Comparison of ENCODE assay signal across 7 mouse cellular contexts in the genomic region with DNA sequence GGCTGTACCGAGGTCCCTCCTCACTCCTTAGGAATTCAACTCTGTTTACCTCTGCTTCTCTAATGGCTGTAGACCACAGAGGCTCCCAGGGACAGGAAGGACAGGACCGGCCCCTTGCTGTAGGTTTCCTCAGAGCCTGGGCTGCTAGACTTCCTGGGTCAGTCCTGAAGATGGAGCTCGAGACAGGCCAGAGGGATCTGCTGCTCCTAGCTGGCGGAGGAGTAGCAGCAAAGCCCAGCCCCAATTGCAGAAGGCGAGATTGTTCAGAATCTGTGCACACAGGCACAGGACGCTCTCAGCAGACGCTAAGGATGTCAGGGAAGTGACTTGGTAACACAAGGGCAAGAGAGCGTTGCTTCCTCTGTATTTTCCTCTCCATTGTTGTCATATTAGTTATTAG.
DNase-seq lines count a peak whose midpoint lies in the region; ATAC-seq lines count a peak whose summit lies in the region.

No protein-coding gene starts in this region.

- H3K27me3 ChIP-seq in embryonic facial prominence, embryonic 13.5 days, result peaks cover 5% of the 10 kb centered on the region; the same call in 1 of the 2 replicates
- H3K27me3 ChIP-seq in heart, embryonic 10.5 days (ENCODE audit: insufficient read depth, poor library complexity, severe bottlenecking), result no peaks in the 10 kb centered on the region
- H3K27me3 ChIP-seq in kidney, embryonic 14.5 days (ENCODE audit: control insufficient read depth, insufficient read depth, low read length), result no peaks in the 10 kb centered on the region
- no peaks in the 10 kb centered on the region for H3K27me3 ChIP-seq in limb, embryonic 15.5 days
- no peaks in the 10 kb centered on the region for H3K27me3 ChIP-seq in neural tube, embryonic 11.5 days (ENCODE audit: control insufficient read depth, insufficient read depth, low read length)

- no peak overlapping the region for H3K27ac ChIP-seq in embryonic facial prominence, embryonic 13.5 days
- peak overlapping the region; percentile 85 for H3K27ac ChIP-seq in heart, embryonic 10.5 days
- peak overlapping the region; percentile 39; the same call in 1 of the 2 replicates for H3K27ac ChIP-seq in kidney, embryonic 14.5 days (ENCODE audit: low read depth, low read length)
- peak overlapping the region; percentile 13; the same call in 1 of the 2 replicates for H3K27ac ChIP-seq in limb, embryonic 15.5 days
- no peak overlapping the region for H3K27ac ChIP-seq in neural tube, embryonic 11.5 days (ENCODE audit: low read depth, low read length)

- H3K4me3 ChIP-seq in embryonic facial prominence, embryonic 13.5 days, result no peak overlapping the region
- no peak overlapping the region for H3K4me3 ChIP-seq in heart, embryonic 10.5 days
- H3K4me3 ChIP-seq in kidney, embryonic 14.5 days (ENCODE audit: low read length), result no peak overlapping the region
- no peak overlapping the region for H3K4me3 ChIP-seq in limb, embryonic 15.5 days
- no peak overlapping the region for H3K4me3 ChIP-seq in neural tube, embryonic 11.5 days (ENCODE audit: low read depth, low read length)

- peak; percentile 19 to 31 for DNase-seq in adrenal gland, postnatal 4 days (ENCODE audit: low spot score in 2 of 2)
- peak; percentile 91 for DNase-seq in heart, embryonic 10.5 days (ENCODE audit: low spot score)
- peak; percentile 58 for DNase-seq in neural tube, embryonic 11.5 days (ENCODE audit: low spot score)
- peak; percentile 73 for DNase-seq in testis, postnatal 10 days (ENCODE audit: low spot score)

- H3K36me3 ChIP-seq in embryonic facial prominence, embryonic 13.5 days, result no peaks in the 10 kb centered on the region
- H3K36me3 ChIP-seq in heart, embryonic 10.5 days, result 0 out of 2 replicates have a peak, but pooled peaks cover 3% of the 10 kb centered on the region
- no peaks in the 10 kb centered on the region for H3K36me3 ChIP-seq in kidney, embryonic 14.5 days (ENCODE audit: control insufficient read depth, insufficient read depth, low read length)
- H3K36me3 ChIP-seq in limb, embryonic 15.5 days, result no peaks in the 10 kb centered on the region
- no peaks in the 10 kb centered on the region for H3K36me3 ChIP-seq in neural tube, embryonic 11.5 days (ENCODE audit: control insufficient read depth, insufficient read depth, low read length)

- 18% methylated on average over 8 of the region's 8 CpGs for WGBS in embryonic facial prominence, embryonic 13.5 days
- 16% methylated on average over 8 of the region's 8 CpGs for WGBS in heart, embryonic 10.5 days
- WGBS in kidney, embryonic 14.5 days, result 10% methylated on average over 8 of the region's 8 CpGs
- 18% methylated on average over 8 of the region's 8 CpGs for WGBS in limb, embryonic 15.5 days
- 22% methylated on average over 8 of the region's 8 CpGs for WGBS in neural tube, embryonic 11.5 days

- 0 out of 2 replicates have a peak, but pooled peaks have one; percentile 67 for ATAC-seq in embryonic facial prominence, embryonic 13.5 days (ENCODE audit: insufficient number of reproducible peaks, insufficient read depth, low FRiP score, low TSS enrichment, low read depth)
- ATAC-seq in kidney, embryonic 14.5 days (ENCODE audit: low FRiP score, low TSS enrichment), result peak; percentile 93
- ATAC-seq in limb, embryonic 15.5 days (ENCODE audit: insufficient number of reproducible peaks, low FRiP score, low TSS enrichment, low read depth), result peak; percentile 81; the same call in 1 of the 2 replicates
- ATAC-seq in neural tube, embryonic 11.5 days (ENCODE audit: insufficient read depth, low FRiP score, low TSS enrichment), result no peak

- H3K9me3 ChIP-seq in embryonic facial prominence, embryonic 13.5 days, result no peaks in the 10 kb centered on the region
- H3K9me3 ChIP-seq in heart, embryonic 10.5 days, result no peaks in the 10 kb centered on the region
- H3K9me3 ChIP-seq in kidney, embryonic 14.5 days (ENCODE audit: control insufficient read depth, low read length), result no peaks in the 10 kb centered on the region
- no peaks in the 10 kb centered on the region for H3K9me3 ChIP-seq in limb, embryonic 15.5 days
- H3K9me3 ChIP-seq in neural tube, embryonic 11.5 days (ENCODE audit: control insufficient read depth, low read length), result no peaks in the 10 kb centered on the region

- peak overlapping the region; percentile 58; the same call in 1 of the 2 replicates for H3K9ac ChIP-seq in embryonic facial prominence, embryonic 13.5 days
- H3K9ac ChIP-seq in kidney, embryonic 14.5 days (ENCODE audit: low read depth, low read length), result no peak overlapping the region
- no peak overlapping the region for H3K9ac ChIP-seq in limb, embryonic 15.5 days
- no peak overlapping the region for H3K9ac ChIP-seq in neural tube, embryonic 11.5 days (ENCODE audit: low read length)

- H3K4me2 ChIP-seq in embryonic facial prominence, embryonic 13.5 days, result no peak overlapping the region; the same call in 1 of the 2 replicates
- no peak overlapping the region for H3K4me2 ChIP-seq in kidney, embryonic 14.5 days (replicated peaks; ENCODE audit: low read depth, low read length)
- H3K4me2 ChIP-seq in limb, embryonic 15.5 days, result no peak overlapping the region
- H3K4me2 ChIP-seq in neural tube, embryonic 11.5 days (ENCODE audit: low read depth), result no peak overlapping the region

- peaks cover 20% of the 10 kb centered on the region for H3K4me1 ChIP-seq in embryonic facial prominence, embryonic 13.5 days
- H3K4me1 ChIP-seq in heart, embryonic 10.5 days, result peaks cover 43% of the 10 kb centered on the region
- H3K4me1 ChIP-seq in kidney, embryonic 14.5 days (ENCODE audit: control insufficient read depth, insufficient read depth, low read length), result peaks cover 8% of the 10 kb centered on the region
- H3K4me1 ChIP-seq in limb, embryonic 15.5 days, result peaks cover 9% of the 10 kb centered on the region
- no peaks in the 10 kb centered on the region for H3K4me1 ChIP-seq in neural tube, embryonic 11.5 days (ENCODE audit: control insufficient read depth, insufficient read depth, low read length)

Comparison
In these comparisons a context has a peak if more than half of its experiments do, and no peak if none do; other contexts are left out.
1. DNase-seq: peak in every context shown above with its lines; median percentile 91 in heart, embryonic 10.5 days; 73 in testis, postnatal 10 days; 58 in neural tube, embryonic 11.5 days; 25 in adrenal gland, postnatal 4 days.
2. H3K27ac ChIP-seq: peak in heart, embryonic 10.5 days (single experiment), kidney, embryonic 14.5 days (single experiment) and limb, embryonic 15.5 days (single experiment); none in embryonic facial prominence, embryonic 13.5 days (single experiment) and neural tube, embryonic 11.5 days (single experiment).